Mouse (Mus musculus) embryonic fibroblast, embryonic 13.5 days (primary cell): Measurements from ENCODE around the gene Nudt2.

Experiments
- CTCF ChIP-seq: IDR thresholded peaks from 2 replicates; pipeline ENCODE4 v1.5.1; 2011; ENCODE audit warnings: mild to moderate bottlenecking, control low read depth, low read length, moderate library complexity, borderline replicate concordance; ENCODE audit not compliant: insufficient read depth
- POLR2A ChIP-seq: IDR thresholded peaks from 2 replicates; pipeline ENCODE4 v1.6.1; 2011; ENCODE audit warnings: low read depth, mild to moderate bottlenecking, control low read depth, low read length, moderate library complexity

- TF ChIP-seq POLR2A (no peak), CTCF (no peak)
Measured at GRCm38 (mm10) chr4:41497995-41498845, 33.3 kb downstream of the Nudt2 start.
